Mouse (Mus musculus) spleen, adult 2 months (tissue): ENCODE data around the gene Slc25a29.

ENCODE experiments used
- CTCF ChIP-seq: fragments of 200-500 bp; IDR thresholded peaks from 2 replicates; pipeline ENCODE4 v1.5.1; 2011; ENCODE audit warnings: mild to moderate bottlenecking, inconsistent platforms; ENCODE audit not compliant: insufficient read depth, insufficient read length, insufficient replicate concordance; ENCODE audit errors: extremely low read depth
- POLR2A ChIP-seq: fragments of 200-500 bp; IDR thresholded peaks from 2 replicates; pipeline ENCODE4 v1.6.1; 2011; ENCODE audit warnings: low read depth, low read length, inconsistent platforms

DNA sequence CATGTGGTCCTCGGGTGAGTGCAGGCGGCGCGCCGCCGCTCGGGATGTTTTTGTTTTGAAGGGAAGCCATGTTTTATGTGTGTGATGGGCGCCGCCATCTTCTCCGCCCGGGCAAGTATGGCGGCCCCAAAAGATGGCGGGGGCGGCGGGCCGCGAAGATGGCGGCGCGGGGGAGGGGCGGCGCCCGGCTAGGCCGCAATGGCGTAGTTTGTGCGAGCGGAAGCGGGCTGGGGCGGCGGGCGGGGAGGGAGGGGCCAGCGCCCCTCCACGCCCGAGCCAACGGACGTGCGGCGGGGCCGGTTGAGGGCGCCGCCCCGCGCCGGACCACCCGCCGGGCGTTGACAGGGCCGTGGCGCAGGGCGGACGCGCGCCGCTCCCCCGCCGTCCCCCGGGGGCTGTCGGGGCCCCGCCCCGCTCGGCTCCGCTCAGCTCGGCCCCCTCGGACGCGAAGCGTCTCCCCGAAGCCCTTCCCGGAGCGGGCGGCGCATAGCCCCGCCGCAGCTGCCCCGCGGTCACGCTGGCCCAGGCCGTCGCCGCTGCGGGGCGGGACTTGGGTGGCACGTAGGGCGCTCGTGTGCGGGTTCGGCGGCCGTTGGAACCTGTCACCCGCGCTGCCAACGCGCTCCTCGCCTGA lies 41.5 kb downstream of the Slc25a29 start:
- TF ChIP-seq POLR2A (no peak), CTCF (no peak)
